Mouse (Mus musculus): ENCODE measurements at regions not wholly inside any gene's neighbourhood (a gene's known extent, or its start where the extent isn't known, plus 50 kb on each side); places are given as distances from the start of the nearest gene placed in this dataset.
A peak's percentile ranks its signal among the peaks of the same experiment; 100 is the strongest.

- TF ChIP-seq CHD1 (IDR thresholded peaks at IDR 0.05; ENCODE audit: low read depth, low read length) (no peak), CTCF (conservative IDR thresholded peaks at IDR 0.05 in 1 of 2, IDR thresholded peaks at IDR 0.05 in 1 of 2; ENCODE audit: low read depth in 2 of 2, low read length in 2 of 2) (no peak), EP300 (IDR thresholded peaks at IDR 0.05; ENCODE audit: low read length) (peak; percentile 72), E2F4 (IDR thresholded peaks at IDR 0.05; ENCODE audit: insufficient replicate concordance, low read depth, low read length) (no peak), RCOR1 (conservative IDR thresholded peaks at IDR 0.05; ENCODE audit: low read depth, low read length) (no peak)
Measured at GRCm38 (mm10) chr6:68631787-68632186, 1096.2 kb upstream of the Tacstd2 start.

Measured in CH12.LX (cell line).